Mouse (Mus musculus) left cerebral cortex, postnatal 25 days (tissue): ENCODE measurements around the gene Cyp24a1. TPM values are rescaled to one million over a fixed set of nuclear protein-coding genes. Genes with fewer than 3 reads are reported as not detected.

Source experiments
- DNase-seq, 2 experiments: peaks; one replicate each; pipeline ENCODE4 v3.0.0; 2022; ENCODE audit warnings: low spot score in 2 of 2, mixed read lengths in 1 of 2
- intact Hi-C: fragments of 180-260 bp; cut with DNase I; formaldehyde crosslinking; loops from one replicate; pipeline ENCODE4 v1.15.1; 2025
- total RNA-seq, 2 experiments: library from RNA; stranded (reverse); gene quantifications; 2 replicates each; pipeline ENCODE4 v1.2.3; 2021

The Cyp24a1 gene
- total RNA-seq, 2 experiments from 2014 or later: not detected

DNA sequence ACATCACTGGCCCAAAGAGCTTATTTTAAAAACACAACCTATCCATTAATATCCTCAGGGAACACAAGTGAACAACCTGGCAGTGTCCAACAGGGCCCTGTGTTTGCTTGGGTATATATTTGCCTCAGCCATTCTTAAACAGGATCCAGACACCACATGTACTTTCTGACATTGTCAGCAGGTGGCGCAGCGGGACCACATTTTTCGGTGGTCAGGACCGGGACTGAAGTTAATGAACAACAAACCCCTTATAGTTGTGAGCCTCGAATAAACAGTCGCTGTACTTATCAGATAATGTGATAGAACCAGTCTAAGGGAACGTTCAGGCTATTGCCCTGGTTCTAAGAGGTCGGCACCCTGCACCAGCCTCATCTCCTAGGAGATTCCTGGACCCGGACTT lies 46.0 kb downstream of the Cyp24a1 start:
- peak; percentile 58 to 66 for DNase-seq
- intact Hi-C loops: loop anchor here (1.0 kb wide), 1 partner anchor 56 kb away; no protein-coding TSS in a partner anchor

DNA sequence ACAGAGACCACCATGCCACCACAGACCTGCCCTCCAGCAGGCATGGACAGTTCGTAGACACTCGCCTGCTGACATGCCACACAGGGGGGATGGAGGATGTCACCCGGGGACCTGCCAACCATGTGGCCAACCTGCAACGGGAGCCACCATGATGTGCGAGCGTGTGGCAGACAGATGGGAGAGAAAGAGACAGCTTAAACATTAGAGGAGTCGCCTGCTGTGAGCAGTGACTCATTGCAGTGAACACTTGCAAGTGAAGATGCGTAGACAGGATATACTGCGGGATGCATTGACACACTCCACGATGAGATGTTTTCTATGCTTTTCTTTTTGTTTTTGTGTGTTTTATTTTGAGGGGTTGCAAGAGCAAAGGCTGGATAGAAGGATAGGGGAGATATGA lies 49.3 kb downstream of the Cyp24a1 start:
- intact Hi-C loops: no loop called here
- DNase-seq: peak; percentile 6 to 64

DNA sequence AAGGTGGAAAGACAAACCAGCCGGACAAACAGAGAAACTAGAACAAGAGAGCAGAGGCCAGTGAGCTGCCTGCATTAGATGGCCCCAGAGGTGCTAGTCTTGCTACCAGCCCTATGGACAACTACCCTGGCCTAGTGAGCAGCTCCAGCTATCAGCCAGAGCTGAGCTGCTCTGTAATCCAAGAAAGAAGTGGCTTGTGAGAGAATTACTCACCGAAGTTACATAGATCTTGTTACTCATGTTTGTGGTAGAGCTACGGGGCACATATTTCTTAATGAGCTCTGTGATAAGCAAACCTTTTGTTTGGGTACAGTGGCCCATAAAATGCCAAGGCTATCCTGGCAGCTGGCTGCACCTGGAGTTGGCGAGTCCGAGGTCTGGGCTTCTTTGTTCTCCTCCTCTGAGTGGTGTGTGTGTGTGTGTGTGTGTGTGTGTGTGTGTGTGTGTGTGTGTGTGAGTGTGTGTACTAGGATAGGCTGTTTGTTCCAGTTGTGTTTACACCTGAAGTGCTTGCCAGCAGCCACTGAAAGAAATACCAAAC lies 50.0 kb downstream of the Cyp24a1 start:
- no peak for DNase-seq
- intact Hi-C loops: no loop called here

DNA sequence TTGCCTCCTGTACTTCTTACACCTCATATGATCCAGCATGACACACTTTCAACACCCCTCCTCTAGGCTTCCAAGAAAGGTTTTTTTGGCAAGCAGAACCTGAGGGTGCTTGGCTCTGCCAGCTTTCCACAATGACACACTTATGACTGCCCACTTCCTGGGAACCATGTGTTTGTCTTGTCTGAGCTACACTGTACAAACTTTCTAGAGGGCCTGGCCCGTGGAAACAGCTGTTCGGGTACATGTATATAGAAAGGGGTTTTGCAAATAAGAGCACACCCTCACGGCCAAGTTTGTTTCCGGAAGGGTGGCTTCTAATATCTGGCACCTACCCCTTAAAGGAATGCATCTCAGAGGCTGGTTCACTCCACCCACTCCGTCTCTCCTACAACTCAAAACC lies 51.1 kb downstream of the Cyp24a1 start:
- DNase-seq: peak in 1 of 2 experiments; percentile 73
- intact Hi-C loops: no loop called here

DNA sequence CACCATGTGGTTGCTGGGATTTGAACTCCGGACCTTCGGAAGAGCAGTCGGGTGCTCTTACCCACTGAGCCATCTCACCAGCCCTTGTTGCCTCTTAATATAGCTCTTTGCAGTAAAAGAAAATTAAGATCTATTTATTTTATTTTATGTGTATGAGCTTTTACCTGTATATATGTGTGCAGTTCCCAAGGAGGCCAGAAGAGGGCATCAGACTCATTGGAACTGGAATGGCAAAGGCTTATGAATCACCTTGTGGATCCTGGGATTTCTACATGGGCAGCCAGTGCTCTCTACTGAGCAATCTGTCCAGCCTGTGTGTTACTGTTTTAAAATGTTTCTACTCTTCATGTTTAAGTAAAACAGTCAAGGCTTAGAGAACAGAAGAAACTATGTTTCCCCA lies 54.4 kb downstream of the Cyp24a1 start:
- intact Hi-C loops: no loop called here
- DNase-seq: peak; percentile 14 to 21

DNA sequence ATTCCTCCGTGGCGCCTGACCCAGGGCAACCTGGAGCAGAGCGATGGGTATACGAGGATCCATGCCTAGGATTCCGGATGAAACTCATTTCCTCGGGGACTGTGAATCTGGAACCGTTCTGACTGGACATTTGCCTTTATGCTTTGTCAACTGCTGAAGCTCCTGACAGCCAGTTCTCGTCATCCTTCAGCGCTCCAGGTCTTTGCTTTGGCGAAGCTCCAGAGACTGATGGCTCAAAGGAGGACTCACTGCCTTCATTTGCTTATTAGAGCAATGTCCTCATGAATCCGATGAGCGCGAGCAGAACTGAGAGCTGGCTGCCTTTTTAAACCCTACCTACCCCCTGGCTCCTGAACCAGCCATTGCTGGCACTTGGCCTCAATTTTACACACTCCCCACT lies 58.2 kb downstream of the Cyp24a1 start:
- intact Hi-C loops: no loop called here

DNA sequence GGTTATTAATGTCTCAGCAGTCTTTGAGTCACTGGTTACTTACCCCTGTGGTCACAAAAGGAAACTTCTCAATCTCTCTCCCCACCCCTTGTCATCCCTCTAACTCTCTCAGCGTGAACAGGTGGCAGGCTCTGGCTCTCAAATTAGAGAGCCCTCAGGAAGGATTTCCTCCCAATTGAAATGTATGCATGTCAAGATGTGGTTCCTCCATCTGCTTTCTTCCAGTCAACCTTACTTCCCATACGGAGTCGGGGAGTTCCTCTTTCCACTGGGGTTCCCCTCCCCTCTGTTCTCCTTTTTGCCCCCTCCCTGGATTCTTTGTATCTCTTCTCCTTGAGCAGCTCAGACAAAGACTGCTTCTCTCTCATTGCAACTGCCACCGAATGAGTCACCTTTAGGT lies 60.7 kb downstream of the Cyp24a1 start:
- DNase-seq: no peak
- intact Hi-C loops: no loop called here

More for the DNA sequence above, 58.2 kb downstream of the Cyp24a1 start:
- no peak for DNase-seq

Other genes with a start within 250 kb of the Cyp24a1 start
- gene Bcas1, start 69.3 kb downstream of the Cyp24a1 start, total RNA-seq: 10 to 100 TPM; 45.7 to 52.5 TPM
- 10 to 100 TPM; 29.4 to 31.0 TPM for gene Pfdn4, start 717 bp downstream of the Cyp24a1 start, total RNA-seq
- gene 4930470P17Rik, start 104.9 kb upstream of the Cyp24a1 start, total RNA-seq: not detected
- 10 to 100 TPM; 35.9 to 38.6 TPM for gene Dok5, start 234.7 kb upstream of the Cyp24a1 start, total RNA-seq